9 mouse cellular contexts compared by ENCODE assay signal in the genomic region with DNA sequence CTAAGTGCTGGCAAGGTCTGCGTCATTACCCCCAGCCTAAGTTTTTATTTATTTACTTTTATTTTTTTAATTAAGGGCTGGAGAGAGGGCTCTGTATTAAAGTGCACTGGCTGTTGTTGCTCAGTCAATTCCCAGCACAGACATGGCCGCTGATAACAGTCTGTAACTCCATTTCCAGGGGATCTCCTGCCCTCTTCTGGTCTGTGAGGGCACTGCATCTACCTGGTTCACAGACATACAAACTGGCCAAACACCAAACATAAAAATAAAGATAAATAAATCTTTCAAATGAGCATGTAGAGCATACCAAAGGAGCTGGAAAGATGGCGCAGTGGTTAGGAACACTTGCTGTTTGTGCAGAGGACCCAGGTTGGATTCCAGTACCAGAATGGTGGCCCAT. TPM values are rescaled to one million over a fixed set of nuclear protein-coding genes. Genes with fewer than 3 reads are reported as not detected.
DNase-seq lines count a peak whose midpoint lies in the region; ATAC-seq and TF ChIP-seq lines count a peak whose summit lies in the region.
"Had no signal": no experiment of that assay in that cellular context is flagged by ENCODE, and none has a peak within 500 bp of the region (broad histone marks: within the 10 kb centered on the region; RNA-seq: fewer than 3 reads in every experiment).

No protein-coding gene starts in this region.

- no peak overlapping the region for H3K4me3 ChIP-seq in testis, adult 2 months (ENCODE audit: control insufficient read depth, low read depth, low read length)
- H3K4me3 ChIP-seq: neural tube, embryonic 12.5 days had no signal

- intact Hi-C loops in heart, postnatal 14 days (cut with DNase I) = no loop called here
- intact Hi-C loops in left cerebral cortex, postnatal 4 days (cut with DNase I) = no loop called here

- DNase-seq in heart, postnatal 14 days = peak; percentile 16 to 41
- no peak for DNase-seq in heart, adult 8-10 months (ENCODE audit: low spot score)
- no peak for DNase-seq in testis, postnatal 10 days (ENCODE audit: low spot score)
- DNase-seq in left cerebral cortex, adult 11 months (ENCODE audit: low spot score) = no peak
- DNase-seq in gastrocnemius, postnatal 10 days = no peak
- DNase-seq in left cerebral cortex, postnatal 4 days = no peak

- TF ChIP-seq POLR2A in testis, adult 2 months (IDR thresholded peaks at IDR 0.05; ENCODE audit: control insufficient read depth, low read depth, low read length) = no peak

- peak; percentile 27; the same call in 1 of the 2 replicates for TF ChIP-seq CTCF in testis, adult 2 months (IDR thresholded peaks at IDR 0.05; ENCODE audit: control insufficient read depth, insufficient read depth, insufficient replicate concordance, low read depth, low read length)

- peak; percentile 71 for ATAC-seq in granulocyte monocyte progenitor cell, adult 5-6 weeks (replicated peaks; ENCODE audit: poor library complexity, severe bottlenecking)

- no peaks in the 10 kb centered on the region; the same call in 1 of the 2 replicates for H3K4me1 ChIP-seq in testis, adult 2 months (ENCODE audit: control insufficient read depth, insufficient read depth, low read length)
- H3K4me1 ChIP-seq: neural tube, embryonic 12.5 days had no signal

- peaks cover 1% of the 10 kb centered on the region for H3K36me3 ChIP-seq in testis, adult 2 months (ENCODE audit: control insufficient read depth, insufficient read depth, low read length)

- H3K27me3 ChIP-seq in testis, adult 2 months (ENCODE audit: control insufficient read depth, insufficient read depth, low read length) = no peaks in the 10 kb centered on the region
- H3K27me3 ChIP-seq: neural tube, embryonic 12.5 days had no signal

- no peak overlapping the region for H3K27ac ChIP-seq in testis, adult 2 months (ENCODE audit: control insufficient read depth, insufficient read depth, low read depth, low read length)
- H3K27ac ChIP-seq: neural tube, embryonic 12.5 days had no signal

RNA-seq across cellular contexts. Expression of a gene that starts 6.6 kb away (rescaled TPM):
- under 1 TPM; 0.34 to 0.38 TPM for total RNA-seq in heart, postnatal 14 days (2021)
- under 1 TPM in 1 of 4 experiments, not detected in 3; 0.19 TPM for total RNA-seq in heart, adult 8-10 months (2022)
- 6.5 TPM in 2 replicates for polyA plus RNA-seq in testis, adult 2 months (2012; rRNA removed)
- total RNA-seq in granulocyte monocyte progenitor cell, adult 5-6 weeks (2014; fragmentation: Nextera tagmentation) = 3.4 TPM in 1 of 2 replicates, not detected in the other
- not detected in 2 replicates for total RNA-seq in granulocyte monocyte progenitor cell, adult 5-6 weeks (2017)
- under 1 TPM; 0.16 to 0.29 TPM for total RNA-seq in gastrocnemius, postnatal 10 days (2021)
- total RNA-seq in left cerebral cortex, postnatal 4 days (2021) = under 1 TPM; 0.24 to 0.54 TPM

RNA-seq across cellular contexts. Expression of a gene that starts 6.7 kb away (rescaled TPM):
- total RNA-seq in heart, postnatal 14 days (2021) = 1,000 to 10,000 TPM; 4,389 to 4,822 TPM
- total RNA-seq in heart, adult 8-10 months (2022) = 1,000 to 10,000 TPM; 4,392 to 5,023 (median 4,762) TPM
- 51.8 and 74.9 TPM in 2 replicates for polyA plus RNA-seq in testis, adult 2 months (2012; rRNA removed)
- total RNA-seq in granulocyte monocyte progenitor cell, adult 5-6 weeks (2014; fragmentation: Nextera tagmentation) = 436 and 560 TPM in 2 replicates
- total RNA-seq in granulocyte monocyte progenitor cell, adult 5-6 weeks (2017) = 470 and 484 TPM in 2 replicates
- total RNA-seq in gastrocnemius, postnatal 10 days (2021) = 1,000 to 10,000 TPM; 1,178 to 1,379 TPM
- total RNA-seq in left cerebral cortex, postnatal 4 days (2021) = 100 to 1,000 TPM; 573 to 579 TPM

RNA-seq across cellular contexts. Expression of a gene that starts 16.4 kb away (rescaled TPM):
- not detected for total RNA-seq in heart, postnatal 14 days (2021)
- total RNA-seq in heart, adult 8-10 months (2022) = not detected
- 7.9 and 8.4 TPM in 2 replicates for polyA plus RNA-seq in testis, adult 2 months (2012; rRNA removed)
- total RNA-seq in granulocyte monocyte progenitor cell, adult 5-6 weeks (2014; fragmentation: Nextera tagmentation) = not detected in 2 replicates
- total RNA-seq in granulocyte monocyte progenitor cell, adult 5-6 weeks (2017) = not detected in 2 replicates
- total RNA-seq in gastrocnemius, postnatal 10 days (2021) = not detected
- total RNA-seq in left cerebral cortex, postnatal 4 days (2021) = not detected
- polyA plus RNA-seq: neural tube, embryonic 12.5 days had no signal

RNA-seq across cellular contexts. Expression of a gene that starts 20.5 kb away (rescaled TPM):
- total RNA-seq in heart, postnatal 14 days (2021) = not detected
- total RNA-seq in heart, adult 8-10 months (2022) = not detected
- 180 and 203 TPM in 2 replicates for polyA plus RNA-seq in testis, adult 2 months (2012; rRNA removed)
- not detected in 2 replicates for total RNA-seq in granulocyte monocyte progenitor cell, adult 5-6 weeks (2014; fragmentation: Nextera tagmentation)
- not detected in 2 replicates for total RNA-seq in granulocyte monocyte progenitor cell, adult 5-6 weeks (2017)
- total RNA-seq in gastrocnemius, postnatal 10 days (2021) = not detected
- not detected for total RNA-seq in left cerebral cortex, postnatal 4 days (2021)

RNA-seq across cellular contexts. Expression of a gene that starts 30.7 kb away (rescaled TPM):
- 10 to 100 TPM; 22.6 to 26.9 TPM for total RNA-seq in heart, postnatal 14 days (2021)
- total RNA-seq in heart, adult 8-10 months (2022) = 10 to 100 TPM; 14.2 to 19.6 (median 16.2) TPM
- polyA plus RNA-seq in testis, adult 2 months (2012; rRNA removed) = 56.1 and 61.0 TPM in 2 replicates
- 48.1 and 64.3 TPM in 2 replicates for total RNA-seq in granulocyte monocyte progenitor cell, adult 5-6 weeks (2014; fragmentation: Nextera tagmentation)
- 5.9 and 9.5 TPM in 2 replicates for total RNA-seq in granulocyte monocyte progenitor cell, adult 5-6 weeks (2017)
- total RNA-seq in gastrocnemius, postnatal 10 days (2021) = 10 to 100 TPM; 21.4 to 26.8 TPM
- 10 to 100 TPM; 69.9 to 79.7 TPM for total RNA-seq in left cerebral cortex, postnatal 4 days (2021)

Comparison
In these comparisons a context has a peak if more than half of its experiments do, and no peak if none do; other contexts are left out.
1. DNase-seq: peak in heart, postnatal 14 days (2 of 2); none in heart, adult 8-10 months (single experiment), testis, postnatal 10 days (single experiment), left cerebral cortex, adult 11 months (single experiment), gastrocnemius, postnatal 10 days (single experiment) and left cerebral cortex, postnatal 4 days (single experiment).